Mouse (Mus musculus) 416B (cell line): ENCODE measurements around the gene Cx3cr1.

Source experiments
- DNase-seq: peaks from one replicate; pipeline ENCODE4 v3.0.0; 2011; ENCODE audit warnings: low read depth

Cx3cr1 gene

GRCm38 (mm10) chr9:120082691-120083090 lies 13.0 kb upstream of the Cx3cr1 start:
- no peak for DNase-seq

GRCm38 (mm10) chr9:120081967-120082366 lies 12.3 kb upstream of the Cx3cr1 start:
- DNase-seq: no peak

- DNase-seq: peak; percentile 49
These were observed 11.6 kb upstream of the Cx3cr1 start for GRCm38 (mm10) chr9:120081247-120081646.

- DNase-seq: no peak
These were observed 10.9 kb upstream of the Cx3cr1 start for GRCm38 (mm10) chr9:120080546-120081108.

GRCm38 (mm10) chr9:120079901-120080300 lies 10.2 kb upstream of the Cx3cr1 start:
- no peak for DNase-seq

- DNase-seq: no peak
These were observed 8.6 kb upstream of the Cx3cr1 start for GRCm38 (mm10) chr9:120078241-120078640.

GRCm38 (mm10) chr9:120074516-120074915 lies 4.8 kb upstream of the Cx3cr1 start:
- DNase-seq: peak; percentile 6

GRCm38 (mm10) chr9:120073169-120073568 lies 3.5 kb upstream of the Cx3cr1 start:
- DNase-seq: peak; percentile 74

- DNase-seq: no peak
These were observed 1.6 kb upstream of the Cx3cr1 start for GRCm38 (mm10) chr9:120071251-120071650.

GRCm38 (mm10) chr9:120068047-120068446 lies 1.6 kb downstream of the Cx3cr1 start:
- peak; percentile 69 for DNase-seq

- DNase-seq: no peak
These were observed 2.1 kb downstream of the Cx3cr1 start for GRCm38 (mm10) chr9:120067609-120068008.

- no peak for DNase-seq
These were observed 5.4 kb downstream of the Cx3cr1 start for GRCm38 (mm10) chr9:120064317-120064716.

GRCm38 (mm10) chr9:120058730-120059129 lies 10.9 kb downstream of the Cx3cr1 start:
- DNase-seq: peak; percentile 52

- DNase-seq: no peak
These were observed 13.5 kb downstream of the Cx3cr1 start for GRCm38 (mm10) chr9:120056201-120056600.

- DNase-seq: peak; percentile 48
These were observed 15.0 kb downstream of the Cx3cr1 start for GRCm38 (mm10) chr9:120054545-120055277.

GRCm38 (mm10) chr9:120049407-120049806 lies 20.3 kb downstream of the Cx3cr1 start:
- peak; percentile 89 for DNase-seq

GRCm38 (mm10) chr9:120048495-120048894 lies 21.2 kb downstream of the Cx3cr1 start:
- no peak for DNase-seq

- peak; percentile 61 for DNase-seq
These were observed 26.6 kb downstream of the Cx3cr1 start for GRCm38 (mm10) chr9:120043115-120043514.

- DNase-seq: no peak
These were observed 32.3 kb downstream of the Cx3cr1 start for GRCm38 (mm10) chr9:120037414-120037813.

GRCm38 (mm10) chr9:120034375-120034774 lies 35.3 kb downstream of the Cx3cr1 start:
- no peak for DNase-seq

- DNase-seq: no peak
These were observed 37.0 kb downstream of the Cx3cr1 start for GRCm38 (mm10) chr9:120032710-120033109.

GRCm38 (mm10) chr9:120030421-120030820 lies 39.3 kb downstream of the Cx3cr1 start:
- no peak for DNase-seq

- DNase-seq: no peak
These were observed 39.8 kb downstream of the Cx3cr1 start for GRCm38 (mm10) chr9:120029880-120030279.
